ENCODE assay signal across 8 mouse cellular contexts in the genomic region with DNA sequence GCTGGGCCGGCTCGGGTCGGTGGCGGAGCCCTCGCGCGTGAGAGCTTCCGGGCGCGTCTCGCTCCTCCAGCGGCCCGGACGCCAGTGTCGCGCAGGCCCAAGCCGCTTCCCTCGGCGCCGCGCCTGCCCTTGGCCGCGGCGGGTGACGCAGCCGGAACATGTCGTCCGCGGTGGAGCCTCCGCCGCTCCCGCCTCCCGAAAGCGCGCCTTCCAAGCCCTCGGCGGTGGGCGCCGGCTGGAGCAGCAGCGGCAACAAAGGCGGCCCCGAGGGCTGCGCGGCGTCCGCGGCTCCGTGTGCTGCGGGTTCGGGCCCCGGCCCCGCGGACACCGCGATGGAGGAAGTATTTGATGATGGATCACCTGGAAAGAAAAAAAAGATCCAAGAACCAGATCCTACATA. TPM values are rescaled to one million over a fixed set of nuclear protein-coding genes. Genes with fewer than 3 reads are reported as not detected.
DNase-seq lines count a peak whose midpoint lies in the region; ATAC-seq lines count a peak whose summit lies in the region.
"Not testable (repeated sequence)": the region's sequence is repeated elsewhere in the genome, so short reads cannot be mapped to it uniquely, and the experiment has no call there.
"Had no signal": no experiment of that assay in that cellular context is flagged by ENCODE, and none has a peak within 500 bp of the region (broad histone marks: within the 10 kb centered on the region; RNA-seq: fewer than 3 reads in every experiment).

No protein-coding gene starts in this region.

- 22% methylated on average over 55 of the region's 55 CpGs for WGBS in forebrain, embryonic 13.5 days
- 20% methylated on average over 55 of the region's 55 CpGs for WGBS in hindbrain, embryonic 11.5 days
- WGBS in kidney, embryonic 15.5 days, result 24% methylated on average over 55 of the region's 55 CpGs
- 14% methylated on average over 55 of the region's 55 CpGs for WGBS in liver, embryonic 13.5 days (ENCODE audit: insufficient replicate concordance)

- H3K4me3 ChIP-seq in forebrain, embryonic 13.5 days, result not testable (repeated sequence)
- peak overlapping the region; percentile 14; the same call in 1 of the 2 replicates for H3K4me3 ChIP-seq in hindbrain, embryonic 11.5 days (ENCODE audit: low read depth, low read length)
- peak overlapping the region; percentile 34 for H3K4me3 ChIP-seq in kidney, embryonic 15.5 days (replicated peaks)
- peak overlapping the region; percentile 27; the same call in 1 of the 2 replicates for H3K4me3 ChIP-seq in liver, embryonic 13.5 days (replicated peaks)

- H3K36me3 ChIP-seq in forebrain, embryonic 13.5 days (ENCODE audit: poor library complexity, severe bottlenecking); hindbrain, embryonic 11.5 days (ENCODE audit: control insufficient read depth, insufficient read depth, low read length); kidney, embryonic 15.5 days; liver, embryonic 13.5 days: not testable (repeated sequence)

- peak; percentile 13 for DNase-seq in embryo, embryonic 10 days (ENCODE audit: low spot score)
- peak; percentile 12 for DNase-seq in hindbrain, embryonic 11.5 days (ENCODE audit: low spot score)
- DNase-seq in liver, embryonic 13.5 days, result not testable (repeated sequence)
- peak; percentile 22 for DNase-seq in neural tube, embryonic 10.5 days (ENCODE audit: extremely low spot score, low spot score)
- DNase-seq in testis, postnatal 10 days (ENCODE audit: low spot score), result peak; percentile 54

- not testable (repeated sequence) for H3K27ac ChIP-seq in forebrain, embryonic 13.5 days; hindbrain, embryonic 11.5 days (ENCODE audit: low read depth, low read length); kidney, embryonic 15.5 days; liver, embryonic 13.5 days

- H3K4me1 ChIP-seq in forebrain, embryonic 13.5 days; hindbrain, embryonic 11.5 days (replicated peaks; ENCODE audit: control insufficient read depth, insufficient read depth, low read length); kidney, embryonic 15.5 days; liver, embryonic 13.5 days (replicated peaks): not testable (repeated sequence)

- not testable (repeated sequence) for H3K27me3 ChIP-seq in forebrain, embryonic 13.5 days; hindbrain, embryonic 11.5 days (ENCODE audit: control insufficient read depth, insufficient read depth, low read length); kidney, embryonic 15.5 days; liver, embryonic 13.5 days

- peaks cover 34% of the 10 kb centered on the region for H3K9me3 ChIP-seq in forebrain, embryonic 13.5 days (replicated peaks)
- not testable (repeated sequence) for H3K9me3 ChIP-seq in hindbrain, embryonic 11.5 days (ENCODE audit: control insufficient read depth, low read length)
- peaks cover 23% of the 10 kb centered on the region for H3K9me3 ChIP-seq in kidney, embryonic 15.5 days (replicated peaks)
- peaks cover 20% of the 10 kb centered on the region for H3K9me3 ChIP-seq in liver, embryonic 13.5 days (replicated peaks)

- not testable (repeated sequence) for ATAC-seq in forebrain, embryonic 13.5 days; hindbrain, embryonic 11.5 days (ENCODE audit: low FRiP score); liver, embryonic 13.5 days (ENCODE audit: low read depth)
- 0 out of 2 replicates have a peak, but pooled peaks have one; percentile 6 for ATAC-seq in kidney, embryonic 15.5 days (replicated peaks; ENCODE audit: low FRiP score)

- H3K9ac ChIP-seq in forebrain, embryonic 13.5 days; hindbrain, embryonic 11.5 days (ENCODE audit: low read depth, low read length); kidney, embryonic 15.5 days; liver, embryonic 13.5 days: not testable (repeated sequence)

- H3K4me2 ChIP-seq in forebrain, embryonic 13.5 days, result peak overlapping the region; percentile 35
- peak overlapping the region; percentile 31 for H3K4me2 ChIP-seq in hindbrain, embryonic 11.5 days (replicated peaks; ENCODE audit: low read depth, low read length)
- peak overlapping the region; percentile 53 for H3K4me2 ChIP-seq in kidney, embryonic 15.5 days
- peak overlapping the region; percentile 41 for H3K4me2 ChIP-seq in liver, embryonic 13.5 days

RNA-seq across cellular contexts. Expression of gene Zfp987, which starts 29.5 kb away (rescaled TPM):
- polyA plus RNA-seq in forebrain, embryonic 13.5 days (2015; fragmentation: Nextera tagmentation; extraction: Ambion mirVana), result not detected in 2 replicates
- not detected in 2 replicates for polyA plus RNA-seq in hindbrain, embryonic 11.5 days (2014; fragmentation: Nextera tagmentation; extraction: Ambion mirVana)
- polyA plus RNA-seq in kidney, embryonic 15.5 days (2015; fragmentation: Nextera tagmentation; extraction: Ambion mirVana), result 0.18 and 0.26 TPM in 2 replicates
- polyA plus RNA-seq in liver, embryonic 13.5 days (2015; fragmentation: Nextera tagmentation; extraction: Ambion mirVana), result 0.13 and 0.28 TPM in 2 replicates
- polyA plus RNA-seq: large intestine, adult 2 months had no signal
